In the genomic region with DNA sequence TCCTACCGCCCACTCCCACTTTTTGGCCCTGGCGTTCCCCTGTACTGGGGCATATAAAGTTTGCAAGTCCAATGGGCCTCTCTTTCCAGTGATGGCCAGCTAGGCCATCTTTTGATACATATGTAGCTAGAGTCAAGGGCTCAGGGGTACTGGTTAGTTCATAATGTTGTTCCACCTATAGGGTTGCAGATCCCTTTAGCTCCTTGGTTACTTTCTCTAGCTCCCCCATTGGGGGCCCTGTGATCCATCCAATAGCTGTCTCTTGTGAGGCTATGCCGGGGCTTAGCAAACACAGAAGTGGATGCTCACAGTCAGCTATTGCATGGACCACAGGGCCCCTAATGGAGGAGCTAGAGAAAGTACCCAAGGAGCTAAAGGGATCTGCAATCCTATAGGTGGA, we compare ENCODE assay signal across 5 mouse cellular contexts.
DNase-seq lines count a peak whose midpoint lies in the region; ATAC-seq lines count a peak whose summit lies in the region.
"Not testable (repeated sequence)": the region's sequence is repeated elsewhere in the genome, so short reads cannot be mapped to it uniquely, and the experiment has no call there.

No protein-coding gene starts in this region.

- 88% methylated on average over 3 of the region's 3 CpGs for WGBS in hindbrain, embryonic 11.5 days
- 90% methylated on average over 3 of the region's 3 CpGs for WGBS in neural tube, embryonic 11.5 days

- ATAC-seq in hindbrain, embryonic 11.5 days (ENCODE audit: low FRiP score); neural tube, embryonic 11.5 days (ENCODE audit: insufficient read depth, low FRiP score, low TSS enrichment): not testable (repeated sequence)

- not testable (repeated sequence) for H3K27me3 ChIP-seq in hindbrain, embryonic 11.5 days (ENCODE audit: control insufficient read depth, insufficient read depth, low read length); neural tube, embryonic 11.5 days (ENCODE audit: control insufficient read depth, insufficient read depth, low read length)

- not testable (repeated sequence) for H3K27ac ChIP-seq in hindbrain, embryonic 11.5 days (ENCODE audit: low read depth, low read length); neural tube, embryonic 11.5 days (ENCODE audit: low read depth, low read length)

- H3K9me3 ChIP-seq in hindbrain, embryonic 11.5 days (ENCODE audit: control insufficient read depth, low read length); neural tube, embryonic 11.5 days (ENCODE audit: control insufficient read depth, low read length): not testable (repeated sequence)

- not testable (repeated sequence) for H3K9ac ChIP-seq in hindbrain, embryonic 11.5 days (ENCODE audit: low read depth, low read length); neural tube, embryonic 11.5 days (ENCODE audit: low read length)

- H3K4me1 ChIP-seq in hindbrain, embryonic 11.5 days (replicated peaks; ENCODE audit: control insufficient read depth, insufficient read depth, low read length); neural tube, embryonic 11.5 days (ENCODE audit: control insufficient read depth, insufficient read depth, low read length): not testable (repeated sequence)

- not testable (repeated sequence) for H3K4me3 ChIP-seq in hindbrain, embryonic 11.5 days (ENCODE audit: low read depth, low read length); neural tube, embryonic 11.5 days (ENCODE audit: low read depth, low read length)

- H3K4me2 ChIP-seq in hindbrain, embryonic 11.5 days (replicated peaks; ENCODE audit: low read depth, low read length); neural tube, embryonic 11.5 days (ENCODE audit: low read depth): not testable (repeated sequence)

- peak; percentile 29 for DNase-seq in R1 (ENCODE audit: low read depth, low spot score)
- DNase-seq in embryo, embryonic 10.5 days (ENCODE audit: low spot score): peak; percentile 7
- DNase-seq in hindbrain, embryonic 11.5 days (ENCODE audit: low spot score): peak; percentile 57
- peak; percentile 86 for DNase-seq in neural tube, embryonic 11.5 days (ENCODE audit: low spot score)
- peak; percentile 40 for DNase-seq in thymus, postnatal 0 days (ENCODE audit: low spot score)

- H3K36me3 ChIP-seq in hindbrain, embryonic 11.5 days (ENCODE audit: control insufficient read depth, insufficient read depth, low read length); neural tube, embryonic 11.5 days (ENCODE audit: control insufficient read depth, insufficient read depth, low read length): not testable (repeated sequence)

Comparison
In these comparisons a context has a peak if more than half of its experiments do, and no peak if none do; other contexts are left out.
1. DNase-seq: peak in every context shown above with its lines; median percentile 86 in neural tube, embryonic 11.5 days; 57 in hindbrain, embryonic 11.5 days; 40 in thymus, postnatal 0 days; 29 in R1; 7 in embryo, embryonic 10.5 days.